Mouse (Mus musculus) left cerebral cortex, postnatal 36 days (tissue): Measurements from ENCODE around the gene Ccl26. TPM values are rescaled to one million over a fixed set of nuclear protein-coding genes. Genes with fewer than 3 reads are reported as not detected.

ENCODE experiments used
- total RNA-seq, 2 experiments: library from RNA; stranded (reverse); gene quantifications; 2 replicates each; pipeline ENCODE4 v1.2.3; 2021

Ccl26 gene
- total RNA-seq, 2 experiments from 2014 or later = not detected

Other genes starting within 250 kb of the Ccl26 start
- not detected for gene Fkbp6, start 213.5 kb downstream of the Ccl26 start, total RNA-seq
- not detected for gene Trim50, start 210.3 kb downstream of the Ccl26 start, total RNA-seq
- 10 to 100 TPM; 16.9 to 21.0 TPM for gene Nsun5, start 193.6 kb downstream of the Ccl26 start, total RNA-seq
- 10 to 100 TPM; 50.0 to 54.1 TPM for gene Pom121, start 169.0 kb downstream of the Ccl26 start, total RNA-seq
- gene Hip1, start 18.4 kb downstream of the Ccl26 start, total RNA-seq = 10 to 100 TPM; 44.6 to 61.3 TPM
- gene Ccl24, start 9.5 kb upstream of the Ccl26 start, total RNA-seq = under 1 TPM in 1 of 2 experiments, not detected in 1; 0.64 TPM
- 10 to 100 TPM; 77.2 to 90.2 TPM for gene Rhbdd2, start 69.0 kb upstream of the Ccl26 start, total RNA-seq
- gene Por, start 106.5 kb upstream of the Ccl26 start, total RNA-seq = 10 to 100 TPM; 83.7 to 90.9 TPM
- 10 to 100 TPM; 15.6 to 18.0 TPM for gene Tmem120a, start 180.9 kb upstream of the Ccl26 start, total RNA-seq
- not detected for gene Styxl1, start 214.8 kb upstream of the Ccl26 start, total RNA-seq
- 100 to 1,000 TPM; 374 to 435 TPM for gene Mdh2, start 214.9 kb upstream of the Ccl26 start, total RNA-seq
- 100 to 1,000 TPM in 1 of 2 experiments, 10 to 100 TPM in 1; 65.0 to 119 TPM for gene Srrm3, start 243.3 kb upstream of the Ccl26 start, total RNA-seq